Mouse (Mus musculus): Measurements from ENCODE around the gene Nfkbib. TPM values are rescaled to one million over a fixed set of nuclear protein-coding genes. Genes with fewer than 3 reads are reported as not detected.

Nfkbib gene
- 41.0 TPM for polyA plus RNA-seq (2015; fragmentation: Illumina TruSeq; extraction: RNeasy Lipid Tissue Mini Kit (QIAGEN cat#74804); ENCODE audit: low read depth, low replicate concordance)

DNA sequence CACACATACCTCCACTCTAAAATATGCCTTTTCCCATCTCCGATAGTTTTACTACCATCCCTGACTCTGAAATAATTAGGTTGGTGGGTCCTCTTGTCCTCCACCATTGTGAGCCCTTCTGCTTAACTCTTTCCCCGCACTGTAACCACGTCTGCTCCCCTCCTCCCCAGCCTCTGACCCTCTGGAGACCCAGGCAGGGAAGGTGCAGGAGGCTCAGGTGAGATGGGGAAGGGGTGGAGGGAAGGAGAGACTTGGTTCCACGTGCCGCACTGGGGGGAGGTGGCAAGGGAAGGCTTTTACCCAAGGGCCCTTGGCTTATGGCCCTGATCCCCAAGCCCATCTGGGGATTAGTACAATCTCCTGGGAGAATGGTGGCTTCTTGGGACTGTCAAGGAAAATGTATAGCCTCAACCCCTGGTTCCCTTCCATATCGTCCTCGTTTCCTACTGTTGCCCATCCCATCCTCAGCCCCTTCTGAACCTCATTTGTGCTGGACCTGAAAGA, at the start of gene Nfkbib:
Gene Nfkbib (minus strand): TSS at position 51 of the 504 bp plus-strand sequence.

DNA sequence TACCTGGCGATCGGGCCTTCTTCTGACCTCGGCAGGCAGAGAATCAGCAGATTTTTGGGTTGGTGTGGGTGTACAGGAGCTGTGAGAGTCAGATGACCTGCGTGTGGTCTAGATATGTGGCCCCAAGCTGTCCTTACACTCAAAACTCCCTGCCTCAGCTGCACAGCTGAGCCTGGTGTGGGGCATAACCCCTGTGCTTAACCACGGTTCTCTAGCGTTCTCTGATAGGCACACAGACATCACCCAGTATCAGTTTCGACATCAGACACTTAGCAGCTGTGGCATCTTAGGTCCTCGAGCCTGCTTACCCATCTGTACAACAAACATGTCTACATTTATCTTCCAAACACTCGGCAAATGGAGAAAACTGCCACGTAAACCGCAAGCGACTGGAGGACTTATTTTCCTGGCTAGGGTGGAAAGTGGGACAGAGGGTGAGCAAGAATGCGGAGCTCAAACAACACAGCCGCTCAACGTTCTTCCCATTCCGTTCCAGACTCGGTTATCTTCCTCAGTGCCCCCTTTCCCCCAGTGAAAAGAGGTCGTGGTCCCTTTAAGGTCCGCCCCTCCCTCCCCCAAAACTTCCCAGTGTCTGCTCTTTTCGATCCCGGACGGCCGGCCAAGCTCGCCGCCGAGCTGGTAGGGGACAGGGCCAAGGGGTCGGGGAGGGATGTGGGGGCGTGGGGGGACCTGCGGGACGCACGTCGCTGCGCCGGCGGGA, 41.1 kb upstream of the Nfkbib start, which contains the start of gene Hnrnpl:
Gene Hnrnpl (plus strand): TSS at position 321 of the 721 bp plus-strand sequence.

DNA sequence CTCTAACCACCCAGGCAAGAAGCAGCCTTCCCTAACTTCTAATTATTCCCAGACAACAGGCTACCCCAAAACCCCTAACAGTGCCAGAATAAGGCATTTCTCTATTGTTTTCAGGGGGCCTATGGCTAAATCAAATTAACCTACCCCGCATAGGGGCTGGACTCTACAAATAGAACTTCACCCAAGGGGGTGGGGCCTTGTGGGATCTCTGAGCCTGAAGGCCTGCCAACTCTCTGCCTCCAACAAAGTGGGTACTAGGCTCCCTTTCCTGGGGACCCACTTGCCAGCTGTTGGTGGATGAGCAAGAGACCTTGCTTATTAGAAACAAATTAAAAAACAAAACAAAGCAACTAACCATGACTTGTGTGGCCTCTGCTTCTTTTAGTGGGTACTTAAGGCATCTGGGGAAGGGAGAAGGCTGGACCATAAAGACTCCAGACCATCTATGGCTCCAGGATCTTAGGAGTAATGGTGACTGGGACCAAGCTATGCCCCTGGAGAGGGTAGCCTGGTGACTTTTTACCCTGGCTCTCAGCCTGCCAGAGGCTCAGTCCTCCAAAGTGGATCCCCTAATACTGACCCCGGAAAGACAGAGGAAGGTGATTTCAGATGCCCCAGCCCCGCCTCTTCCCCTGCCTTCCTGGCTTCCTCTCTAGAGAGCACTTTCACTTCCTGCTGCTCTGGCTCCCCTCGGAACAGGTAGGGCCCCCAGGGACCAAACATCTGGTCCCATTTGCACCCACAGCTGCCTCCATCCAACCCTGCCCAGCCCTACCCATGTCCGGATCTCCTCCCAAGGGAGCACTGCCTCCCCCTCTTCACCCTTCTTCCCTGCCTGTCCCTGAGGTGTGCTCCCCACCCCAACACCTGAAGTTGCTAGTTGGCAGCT, 21.2 kb upstream of the Nfkbib start, which contains the start of gene Rinl:
Gene Rinl (plus strand): TSS at position 663 of the 889 bp plus-strand sequence.

DNA sequence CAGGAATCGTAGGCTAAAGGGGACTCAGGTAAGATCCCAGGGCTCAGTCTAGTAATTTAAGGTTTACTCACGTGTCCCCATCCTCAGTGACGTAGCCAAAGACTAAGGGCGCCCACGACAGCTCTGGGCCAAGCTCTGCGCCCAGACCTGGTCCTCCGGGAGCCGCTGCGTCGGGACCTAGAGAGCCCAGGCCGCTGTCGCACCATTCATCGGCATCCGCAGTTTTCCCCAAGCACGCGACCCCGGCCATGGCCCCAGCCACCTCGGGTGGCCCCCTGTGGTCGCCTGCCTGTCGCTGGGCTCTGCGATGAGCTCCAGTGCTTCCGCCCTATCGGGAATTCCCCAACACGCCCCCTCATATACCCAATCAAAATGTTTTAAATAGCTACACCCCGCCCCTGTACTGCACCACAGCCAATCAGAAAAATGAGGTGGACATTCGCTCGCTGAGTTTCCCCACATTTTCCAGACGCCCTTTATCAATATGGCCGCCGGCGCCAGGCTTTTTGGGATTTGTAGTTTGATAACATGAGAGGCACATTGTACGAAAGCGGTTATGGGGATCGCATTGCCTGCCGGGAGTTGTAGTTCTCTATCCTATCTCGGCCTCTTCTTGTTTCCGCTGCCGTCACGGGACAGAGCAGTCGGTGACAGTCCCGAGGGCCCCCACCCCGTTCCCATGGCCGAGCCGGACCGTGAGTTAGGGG, 986 bp downstream of the Nfkbib start, which contains the start of gene Sirt2:
Gene Sirt2 (plus strand): TSS at position 563 of the 707 bp plus-strand sequence.

DNA sequence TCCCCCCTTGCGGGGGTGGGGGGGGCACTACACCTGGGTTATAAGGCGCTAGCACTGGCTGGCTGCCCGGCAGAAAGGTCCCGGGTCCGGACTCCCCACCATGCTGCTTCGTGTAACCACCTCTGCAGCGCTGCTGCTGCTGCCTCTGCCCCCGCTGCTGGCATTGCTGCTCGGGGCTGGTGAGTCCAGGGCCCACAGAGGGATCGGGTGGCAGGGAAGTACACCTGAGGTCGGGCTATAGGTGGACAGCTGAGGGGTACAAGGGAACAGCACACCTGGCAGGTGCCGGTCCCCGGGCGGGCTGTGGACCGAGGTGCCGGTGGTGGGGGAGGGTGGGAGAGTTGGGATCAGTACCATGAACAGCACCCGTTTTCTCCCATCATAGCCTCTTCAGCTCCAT, 11.2 kb downstream of the Nfkbib start, which contains the start of gene Ccer2:
Gene Ccer2 (plus strand): TSS at position 96 of the 400 bp plus-strand sequence.

DNA sequence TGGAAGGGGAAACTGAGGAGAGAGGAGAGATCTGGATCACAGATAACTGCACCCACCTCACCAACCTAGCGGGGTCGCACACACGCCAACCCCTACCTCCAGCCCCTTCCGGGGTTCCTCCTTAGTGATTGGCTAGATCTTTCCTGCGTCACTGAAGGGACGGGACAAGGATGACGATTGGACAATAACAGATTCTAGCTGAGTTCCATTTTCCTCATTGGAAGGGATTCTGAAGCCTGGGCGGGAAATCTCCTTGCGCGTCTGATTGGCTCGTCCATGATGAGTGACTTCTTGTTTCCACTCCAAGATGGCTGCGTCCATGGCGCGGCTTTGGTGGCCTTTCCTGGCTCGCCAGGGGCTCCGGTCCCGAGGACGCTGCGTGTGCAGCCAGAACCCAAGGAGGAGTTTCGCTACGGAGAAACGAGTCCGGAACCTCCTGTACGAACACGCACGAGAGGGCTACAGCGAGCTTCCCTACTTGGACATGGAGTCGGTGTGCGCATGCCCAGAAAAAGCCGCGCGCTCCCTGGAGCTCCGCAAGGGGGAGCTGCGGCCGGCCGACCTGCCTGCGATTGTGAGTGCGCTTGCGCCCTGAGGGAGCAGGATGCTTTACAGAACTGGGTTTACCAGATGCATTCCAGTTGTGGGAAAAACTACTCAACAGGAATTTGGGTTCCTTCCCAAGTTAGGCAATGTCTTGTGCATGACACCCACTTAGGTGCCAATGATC, 25.4 kb downstream of the Nfkbib start, which contains the start of the genes Mrps12 and Sars2:
Gene Mrps12 (minus strand): TSS at position 112 of the 730 bp plus-strand sequence.
Gene Sars2 (plus strand): TSS at position 284 of the 730 bp plus-strand sequence.

DNA sequence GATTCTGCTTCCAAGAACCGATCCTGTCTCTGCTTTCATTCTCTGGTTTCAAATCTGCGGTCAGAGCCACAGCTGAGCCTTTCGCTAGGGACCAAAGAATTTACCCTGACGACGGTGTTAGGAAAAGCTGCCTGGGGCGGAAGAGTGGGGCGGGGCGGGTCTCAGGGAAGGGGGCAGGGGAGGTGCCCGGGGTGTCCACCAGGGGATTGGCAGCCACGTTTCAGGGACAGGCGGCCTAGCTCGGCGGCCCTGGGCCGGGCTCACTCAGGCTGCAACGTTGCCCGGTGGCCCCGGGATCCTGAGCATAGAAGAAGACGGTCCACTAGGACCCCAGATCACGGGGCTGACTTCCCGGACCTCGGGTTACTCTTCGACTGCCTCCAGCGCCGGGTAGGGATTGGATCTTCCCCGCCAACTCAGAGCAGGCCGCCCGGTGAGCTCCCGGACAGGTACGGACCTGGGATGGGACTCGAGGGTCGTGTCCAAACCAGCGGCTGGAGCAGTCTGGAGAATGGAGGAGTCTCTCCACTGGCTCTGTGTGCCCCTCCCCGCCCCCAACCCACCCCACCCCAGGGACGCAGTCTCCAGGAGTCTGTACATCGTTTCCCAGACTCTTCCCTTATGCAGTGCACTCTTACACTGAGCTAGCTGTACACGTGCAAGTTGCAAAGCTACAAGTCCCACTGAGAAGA, 50.6 kb downstream of the Nfkbib start, which contains the start of gene Fbxo17:
Gene Fbxo17 (plus strand): TSS at position 215 of the 692 bp plus-strand sequence.

Other genes starting within 250 kb of the Nfkbib start
- not detected for gene Ifnl3, start 244.7 kb downstream of the Nfkbib start, polyA plus RNA-seq (2015; fragmentation: Illumina TruSeq; extraction: RNeasy Lipid Tissue Mini Kit (QIAGEN cat#74804); ENCODE audit: low read depth, low replicate concordance)
- not detected for gene Sycn, start 226.6 kb downstream of the Nfkbib start, polyA plus RNA-seq (2015; fragmentation: Illumina TruSeq; extraction: RNeasy Lipid Tissue Mini Kit (QIAGEN cat#74804); ENCODE audit: low read depth, low replicate concordance)
- gene Nccrp1, start 220.3 kb downstream of the Nfkbib start, polyA plus RNA-seq (2015; fragmentation: Illumina TruSeq; extraction: RNeasy Lipid Tissue Mini Kit (QIAGEN cat#74804); ENCODE audit: low read depth, low replicate concordance) = not detected
- 37.9 TPM for gene Samd4b, start 169.4 kb downstream of the Nfkbib start, polyA plus RNA-seq (2015; fragmentation: Illumina TruSeq; extraction: RNeasy Lipid Tissue Mini Kit (QIAGEN cat#74804); ENCODE audit: low read depth, low replicate concordance)
- gene Pak4, start 169.3 kb downstream of the Nfkbib start, polyA plus RNA-seq (2015; fragmentation: Illumina TruSeq; extraction: RNeasy Lipid Tissue Mini Kit (QIAGEN cat#74804); ENCODE audit: low read depth, low replicate concordance) = 6.6 TPM
- 1.3 TPM for gene Acp7, start 136.2 kb downstream of the Nfkbib start, polyA plus RNA-seq (2015; fragmentation: Illumina TruSeq; extraction: RNeasy Lipid Tissue Mini Kit (QIAGEN cat#74804); ENCODE audit: low read depth, low replicate concordance)
- gene Fbxo27, start 74.7 kb downstream of the Nfkbib start, polyA plus RNA-seq (2015; fragmentation: Illumina TruSeq; extraction: RNeasy Lipid Tissue Mini Kit (QIAGEN cat#74804); ENCODE audit: low read depth, low replicate concordance) = 15.8 TPM
- 3.3 TPM for gene Fbxo17, start 50.7 kb downstream of the Nfkbib start, polyA plus RNA-seq (2015; fragmentation: Illumina TruSeq; extraction: RNeasy Lipid Tissue Mini Kit (QIAGEN cat#74804); ENCODE audit: low read depth, low replicate concordance)
- 126 TPM for gene Mrps12, start 25.7 kb downstream of the Nfkbib start, polyA plus RNA-seq (2015; fragmentation: Illumina TruSeq; extraction: RNeasy Lipid Tissue Mini Kit (QIAGEN cat#74804); ENCODE audit: low read depth, low replicate concordance)
- gene Sars2, start 25.5 kb downstream of the Nfkbib start, polyA plus RNA-seq (2015; fragmentation: Illumina TruSeq; extraction: RNeasy Lipid Tissue Mini Kit (QIAGEN cat#74804); ENCODE audit: low read depth, low replicate concordance) = 12.4 TPM
- 3.2 TPM for gene Ccer2, start 11.3 kb downstream of the Nfkbib start, polyA plus RNA-seq (2015; fragmentation: Illumina TruSeq; extraction: RNeasy Lipid Tissue Mini Kit (QIAGEN cat#74804); ENCODE audit: low read depth, low replicate concordance)
- gene Sirt2, start 777 bp downstream of the Nfkbib start, polyA plus RNA-seq (2015; fragmentation: Illumina TruSeq; extraction: RNeasy Lipid Tissue Mini Kit (QIAGEN cat#74804); ENCODE audit: low read depth, low replicate concordance) = 181 TPM
- gene Rinl, start 21.5 kb upstream of the Nfkbib start, polyA plus RNA-seq (2015; fragmentation: Illumina TruSeq; extraction: RNeasy Lipid Tissue Mini Kit (QIAGEN cat#74804); ENCODE audit: low read depth, low replicate concordance) = 2.9 TPM
- 253 TPM for gene Hnrnpl, start 41.0 kb upstream of the Nfkbib start, polyA plus RNA-seq (2015; fragmentation: Illumina TruSeq; extraction: RNeasy Lipid Tissue Mini Kit (QIAGEN cat#74804); ENCODE audit: low read depth, low replicate concordance)
- gene Ech1, start 57.7 kb upstream of the Nfkbib start, polyA plus RNA-seq (2015; fragmentation: Illumina TruSeq; extraction: RNeasy Lipid Tissue Mini Kit (QIAGEN cat#74804); ENCODE audit: low read depth, low replicate concordance) = 96.4 TPM
- 5.1 TPM for gene Lgals4, start 66.3 kb upstream of the Nfkbib start, polyA plus RNA-seq (2015; fragmentation: Illumina TruSeq; extraction: RNeasy Lipid Tissue Mini Kit (QIAGEN cat#74804); ENCODE audit: low read depth, low replicate concordance)
- not detected for gene Lgals7, start 96.3 kb upstream of the Nfkbib start, polyA plus RNA-seq (2015; fragmentation: Illumina TruSeq; extraction: RNeasy Lipid Tissue Mini Kit (QIAGEN cat#74804); ENCODE audit: low read depth, low replicate concordance)
- 0.54 TPM for gene Capn12, start 113.9 kb upstream of the Nfkbib start, polyA plus RNA-seq (2015; fragmentation: Illumina TruSeq; extraction: RNeasy Lipid Tissue Mini Kit (QIAGEN cat#74804); ENCODE audit: low read depth, low replicate concordance)
- gene Actn4, start 194.8 kb upstream of the Nfkbib start, polyA plus RNA-seq (2015; fragmentation: Illumina TruSeq; extraction: RNeasy Lipid Tissue Mini Kit (QIAGEN cat#74804); ENCODE audit: low read depth, low replicate concordance) = 128 TPM
- gene Eif3k, start 214.4 kb upstream of the Nfkbib start, polyA plus RNA-seq (2015; fragmentation: Illumina TruSeq; extraction: RNeasy Lipid Tissue Mini Kit (QIAGEN cat#74804); ENCODE audit: low read depth, low replicate concordance) = 330 TPM
- gene Map4k1, start 214.5 kb upstream of the Nfkbib start, polyA plus RNA-seq (2015; fragmentation: Illumina TruSeq; extraction: RNeasy Lipid Tissue Mini Kit (QIAGEN cat#74804); ENCODE audit: low read depth, low replicate concordance) = 1.8 TPM

Measured in brain, adult 10 weeks (tissue).